Mouse (Mus musculus) thymus, postnatal 10 days (tissue): ENCODE results near the gene Map4k1.

Experiments
- DNase-seq, 2 experiments: peaks; one replicate each; pipeline ENCODE4 v3.0.0; 2021; ENCODE audit warnings: low spot score in 2 of 2

Map4k1 gene

GRCm38 (mm10) chr7:28981651-28982273, at the start of gene Map4k1, which contains the start of gene Eif3k:
Gene Map4k1 (plus strand): TSS chr7:28982050.
Gene Eif3k (minus strand): TSS chr7:28981864.
- peak; percentile 97 for DNase-seq

GRCm38 (mm10) chr7:28932421-28933041, 49.3 kb upstream of the Map4k1 start:
- DNase-seq, result no peak

- no peak for DNase-seq
Observed at GRCm38 (mm10) chr7:28933825-28934224, 48.0 kb upstream of the Map4k1 start.

DNA sequence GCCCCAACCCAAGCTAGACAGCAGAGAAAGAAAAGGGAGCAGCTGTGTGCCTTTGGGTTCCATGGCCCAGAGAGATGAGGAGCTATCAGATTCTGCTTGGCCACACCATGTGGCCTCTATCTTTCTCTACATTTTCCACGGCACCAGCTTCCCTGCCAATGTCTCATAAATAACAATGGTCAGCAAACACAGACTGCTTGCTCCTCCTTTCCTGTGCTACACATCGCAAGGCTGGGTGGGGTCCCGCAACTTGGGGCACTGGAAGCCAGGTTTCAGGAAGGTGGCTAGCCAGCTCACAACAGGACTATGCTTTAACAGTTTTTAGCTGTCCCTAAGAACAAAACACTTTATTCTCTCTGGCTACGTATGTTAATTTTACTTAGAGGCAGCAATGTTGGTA, 45.1 kb upstream of the Map4k1 start:
- DNase-seq, result no peak

DNA sequence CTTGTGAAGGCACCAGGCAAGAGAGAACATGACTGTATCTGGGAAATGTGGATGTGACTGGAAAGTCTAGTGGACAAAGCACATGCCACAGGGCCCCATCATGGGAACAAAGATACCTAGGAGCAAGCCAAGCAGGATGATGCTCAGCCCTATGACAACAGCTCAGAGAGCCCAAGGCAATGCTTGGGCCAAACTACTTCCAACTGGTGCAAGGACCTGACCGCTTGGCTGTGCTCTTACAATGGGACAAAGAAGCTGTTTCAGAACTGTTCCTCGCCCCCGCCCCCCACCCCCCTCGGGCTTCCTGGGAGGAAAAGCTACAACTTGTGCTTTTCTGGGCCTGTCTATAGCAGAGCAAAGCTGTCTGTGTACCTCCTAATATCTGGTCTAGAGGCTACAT, 43.2 kb upstream of the Map4k1 start:
- no peak for DNase-seq

DNA sequence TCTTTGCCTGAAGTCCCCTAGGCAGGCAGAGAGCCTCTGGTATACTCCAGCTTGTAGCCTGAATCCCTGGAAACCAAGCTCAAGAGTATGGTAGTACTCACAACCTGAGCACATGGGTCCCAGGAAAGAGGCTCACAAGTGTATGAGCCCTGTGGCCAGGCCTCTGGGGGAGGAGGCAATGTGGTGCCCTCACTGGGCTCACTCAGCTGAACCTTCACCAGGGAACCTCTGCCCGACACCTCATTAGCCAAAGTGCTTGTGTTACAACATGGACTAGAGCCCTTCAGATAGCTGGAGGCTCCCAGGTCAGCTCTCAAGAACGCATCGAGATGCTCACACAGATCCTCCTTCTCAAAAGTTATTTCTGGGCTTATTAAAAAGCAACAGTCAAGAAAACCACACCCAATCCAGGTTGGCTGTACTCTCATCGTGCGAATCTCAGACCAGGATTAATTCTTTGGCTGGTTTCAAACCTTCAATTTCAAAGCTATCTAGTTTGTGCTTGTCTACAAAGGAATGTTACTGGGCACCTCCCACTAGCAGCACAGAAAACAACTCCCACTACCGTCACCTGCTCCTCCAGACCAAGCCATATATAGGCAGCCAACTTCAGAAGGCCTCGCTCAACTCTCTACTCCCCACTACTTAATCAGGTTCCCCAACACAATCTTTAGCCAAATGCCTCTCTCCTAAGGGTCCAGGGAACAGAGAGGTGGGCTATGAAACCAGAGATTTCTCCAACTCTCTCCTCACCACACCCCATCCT, 42.2 kb upstream of the Map4k1 start:
- no peak for DNase-seq

- no peak for DNase-seq
Observed at GRCm38 (mm10) chr7:28941129-28941528, 40.7 kb upstream of the Map4k1 start.

DNA sequence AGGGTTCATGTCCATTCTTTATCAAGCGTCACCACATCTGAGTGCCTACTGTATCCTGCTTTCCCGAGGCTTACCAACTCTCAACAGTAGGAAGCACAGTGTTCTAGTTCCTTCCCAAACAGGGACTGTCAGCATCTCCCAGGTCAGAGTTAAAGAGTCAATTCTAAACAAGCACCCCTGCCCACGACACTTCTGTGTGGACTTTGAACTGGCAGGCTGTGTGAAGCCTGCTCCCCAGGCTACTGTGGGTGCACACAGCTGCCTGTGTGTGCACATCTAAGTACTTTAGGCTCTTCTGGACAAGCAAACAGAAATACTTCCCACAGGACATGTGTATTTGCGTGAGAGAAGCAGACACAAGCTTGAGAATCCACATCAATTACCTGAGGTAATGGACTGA, 40.3 kb upstream of the Map4k1 start:
- no peak for DNase-seq

DNA sequence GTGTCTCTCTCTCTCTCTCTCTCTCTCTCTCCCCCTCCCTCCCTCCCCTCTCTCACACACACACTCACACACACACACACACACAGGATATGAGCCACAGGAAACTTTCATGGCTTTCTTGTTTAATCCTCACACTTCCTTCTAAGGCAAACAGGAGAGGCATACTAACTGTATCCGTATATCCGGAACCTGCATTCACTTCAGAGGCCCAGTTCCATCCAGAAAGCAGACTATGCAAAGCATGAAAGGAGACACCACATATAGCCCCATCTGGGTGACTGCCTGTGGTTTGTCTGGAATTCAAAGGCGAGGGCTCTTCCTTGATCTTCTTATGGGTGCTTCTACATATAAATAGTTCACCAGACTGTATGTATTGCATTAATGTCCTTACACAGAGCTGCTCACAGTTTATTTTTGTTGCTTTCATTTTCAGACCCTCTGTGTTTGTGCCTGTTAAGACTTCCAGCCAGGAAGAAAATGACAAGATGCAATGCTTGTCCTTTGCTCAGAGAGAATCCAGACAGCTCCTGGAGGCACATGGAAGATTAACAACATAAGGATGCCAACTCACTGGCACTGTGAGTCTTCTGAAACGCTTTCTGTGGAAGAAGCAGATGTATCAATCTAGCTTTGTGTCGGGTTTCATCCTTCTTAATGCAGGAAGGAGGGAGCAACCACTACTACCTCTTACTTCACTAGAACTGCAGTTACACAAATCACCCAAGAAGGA, 38.2 kb upstream of the Map4k1 start:
- DNase-seq, result peak in 1 of 2 experiments; percentile 11

DNA sequence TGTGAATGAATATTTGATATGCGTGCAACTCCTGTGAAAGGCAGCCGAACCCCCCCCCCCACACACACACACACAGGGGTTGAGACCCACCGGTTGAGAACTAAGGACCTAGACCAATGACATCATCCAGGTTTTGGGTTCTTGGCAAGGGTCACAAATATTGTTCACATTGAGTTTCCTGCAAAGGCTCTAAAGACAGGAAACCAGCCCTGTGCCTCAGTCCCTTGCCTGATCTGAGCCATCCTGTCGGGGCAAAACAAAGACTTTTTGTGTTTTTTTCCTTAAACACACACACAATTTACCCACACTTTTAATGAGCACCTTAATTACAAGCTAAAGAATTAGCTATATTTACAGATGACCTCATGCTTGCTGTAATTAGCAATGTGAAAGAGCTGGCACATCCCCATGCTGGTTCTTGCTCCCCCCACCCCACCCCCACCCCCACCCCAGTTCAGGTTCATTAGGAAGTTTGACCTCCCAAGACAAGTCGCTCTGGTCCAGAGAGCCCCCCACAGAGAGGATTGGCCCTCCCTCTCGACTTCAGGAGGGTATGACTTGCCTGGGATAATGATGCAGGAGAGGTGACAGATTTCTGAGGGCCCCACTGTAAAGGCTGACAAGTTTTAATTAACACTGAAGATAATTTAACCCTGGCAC, 37.0 kb upstream of the Map4k1 start:
- no peak for DNase-seq

DNA sequence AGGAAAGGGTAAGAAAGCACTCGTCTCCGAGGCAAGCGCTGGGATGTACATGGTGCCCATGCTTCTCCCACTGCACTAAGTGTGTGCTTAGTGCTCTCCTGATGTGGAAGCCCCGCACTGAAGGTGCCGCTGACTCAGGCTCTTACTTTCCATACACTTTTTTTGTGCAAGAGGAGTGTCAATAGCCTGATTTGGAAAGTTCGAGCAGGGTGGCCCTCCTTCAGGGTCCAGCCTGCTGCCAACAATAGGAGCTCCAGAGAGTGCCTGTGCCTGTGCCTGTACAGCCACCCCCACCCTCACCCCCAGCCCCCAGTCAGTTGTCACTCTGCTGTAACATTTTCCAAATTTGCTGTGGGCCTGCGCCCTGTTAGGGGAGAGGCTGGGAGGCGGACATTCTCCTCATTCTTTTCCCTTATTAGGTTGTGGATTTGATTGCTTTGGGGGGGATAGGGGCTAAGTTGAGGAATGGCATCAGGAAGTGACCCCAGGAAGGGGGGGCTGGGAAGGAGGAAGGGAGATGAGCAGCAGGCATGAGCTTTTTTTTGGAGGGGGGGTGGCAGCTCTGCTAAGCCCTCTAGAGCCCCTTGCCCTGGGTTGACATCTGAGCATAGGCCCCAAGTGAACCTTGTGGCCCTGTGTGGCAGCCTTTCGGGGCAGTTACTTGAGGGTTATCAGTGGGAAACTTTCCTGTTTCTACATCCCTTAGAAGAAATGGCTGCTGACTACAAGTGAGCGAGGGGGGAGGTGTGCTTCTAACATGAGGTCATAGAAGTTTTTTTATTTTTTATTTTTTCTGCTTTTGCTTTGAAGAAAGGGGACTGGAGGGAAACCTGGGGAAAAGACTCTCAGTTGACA, 36.2 kb upstream of the Map4k1 start:
- no peak for DNase-seq

GRCm38 (mm10) chr7:28946271-28946610, 35.6 kb upstream of the Map4k1 start:
- DNase-seq, result no peak

GRCm38 (mm10) chr7:28948746-28949145, 33.1 kb upstream of the Map4k1 start:
- DNase-seq, result no peak

DNA sequence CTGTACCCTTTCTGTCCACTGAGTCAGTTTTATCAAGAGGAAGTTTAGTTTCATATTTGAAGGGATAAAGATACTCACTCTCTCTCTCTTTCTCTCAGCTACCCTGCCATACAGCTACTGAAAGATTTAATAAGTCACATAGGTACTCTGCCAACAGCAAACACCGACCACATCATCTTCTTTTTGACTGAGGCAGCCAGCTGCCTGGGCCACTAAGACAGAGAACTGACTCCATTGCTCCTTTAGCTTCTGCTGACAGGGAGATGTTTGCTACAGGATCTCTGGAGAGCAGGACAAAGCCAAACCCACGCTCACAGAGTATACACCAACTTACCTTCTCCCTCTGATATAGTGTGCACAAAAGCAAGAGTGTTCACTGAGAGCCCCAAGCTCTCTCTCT, 32.6 kb upstream of the Map4k1 start:
- DNase-seq, result no peak

DNA sequence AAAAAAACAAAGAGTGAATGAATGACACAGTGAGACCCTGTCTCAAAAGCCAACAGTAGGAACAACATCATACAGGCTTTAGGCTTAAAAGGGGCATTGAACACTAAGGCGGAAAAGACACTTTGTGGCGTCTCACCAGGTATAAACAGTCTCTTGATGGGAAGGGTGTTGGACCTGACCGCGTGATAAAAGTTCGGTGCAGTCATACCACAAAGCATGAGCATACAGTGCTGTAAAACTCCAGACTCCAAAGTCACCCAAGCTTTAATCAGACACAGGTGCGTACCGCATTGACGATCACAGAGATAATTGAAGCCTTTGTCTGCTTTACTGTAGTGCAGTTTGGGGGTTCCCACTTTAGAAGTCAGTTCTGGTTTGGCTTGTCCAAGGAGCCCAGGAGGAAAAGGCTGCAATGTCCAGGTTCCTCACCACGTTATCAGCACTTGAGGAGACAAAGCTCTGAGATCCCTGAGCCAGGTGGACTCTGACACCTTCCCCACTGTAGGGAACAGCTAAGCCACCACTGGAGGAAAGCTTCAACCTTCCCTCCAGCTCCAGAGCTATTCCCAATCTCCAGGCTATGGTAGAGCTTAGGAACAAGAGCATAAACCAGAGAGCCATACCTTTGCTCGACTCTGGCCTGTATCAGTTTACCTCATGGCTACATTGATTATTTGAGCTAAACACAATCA, 31.4 kb upstream of the Map4k1 start:
- DNase-seq, result no peak

DNA sequence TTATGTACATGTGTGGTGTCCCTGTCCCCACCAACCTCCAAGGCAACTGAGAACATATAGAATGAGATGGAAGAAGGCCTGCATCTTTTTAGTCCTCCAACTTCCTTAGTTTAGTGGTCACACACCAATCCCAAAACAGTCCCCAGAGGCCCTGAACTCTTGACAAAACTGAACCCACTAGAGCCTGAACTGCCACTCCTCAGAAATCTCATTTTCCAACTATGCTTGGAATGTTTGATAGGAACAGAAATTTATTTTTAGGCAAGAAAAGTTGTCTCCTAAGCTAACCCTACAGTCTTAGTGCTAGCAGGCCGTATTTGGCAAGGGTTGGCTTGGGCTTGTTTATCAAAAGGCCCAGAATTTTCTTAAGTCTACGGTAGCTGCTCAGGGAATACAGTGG, 30.1 kb upstream of the Map4k1 start:
- DNase-seq, result no peak

DNA sequence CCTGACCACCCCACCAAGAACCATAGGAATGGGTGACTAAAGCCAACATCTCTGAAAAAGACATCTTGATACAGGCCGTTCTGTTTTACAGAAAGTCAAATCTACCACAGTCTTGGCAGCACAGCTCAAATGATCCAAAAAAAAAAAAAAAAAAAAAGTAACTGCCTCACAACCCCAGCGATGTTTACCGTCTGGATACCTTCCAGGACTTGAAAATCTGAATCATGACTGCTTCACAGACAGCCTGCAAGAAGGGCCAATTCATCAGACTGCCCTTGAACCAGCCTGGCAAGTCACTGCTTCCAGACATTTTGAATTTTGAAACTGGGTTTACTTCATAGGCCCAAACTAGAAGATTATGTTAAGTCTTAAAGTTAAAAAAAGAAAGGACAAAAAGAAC, 29.1 kb upstream of the Map4k1 start:
- DNase-seq, result no peak

- no peak for DNase-seq
Observed at GRCm38 (mm10) chr7:28953476-28954376, 28.1 kb upstream of the Map4k1 start.

DNA sequence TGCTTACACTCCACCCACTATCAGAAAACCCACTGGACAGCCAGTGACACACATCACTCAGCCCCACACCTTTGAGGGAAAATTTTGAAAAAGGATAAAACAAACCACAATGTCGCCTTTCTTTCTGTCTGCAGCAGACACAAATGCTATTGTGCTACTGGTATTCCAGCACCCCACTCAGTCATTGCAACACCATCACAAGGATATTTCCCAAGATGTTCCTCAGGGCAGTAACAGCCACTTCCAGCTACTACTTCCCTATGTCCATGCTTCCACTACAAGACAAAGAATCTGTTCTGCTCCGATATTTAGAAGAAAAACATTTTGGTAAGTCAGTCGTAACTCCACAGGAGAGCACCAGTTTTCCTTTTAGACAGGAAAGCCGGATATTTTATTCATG, 27.1 kb upstream of the Map4k1 start:
- no peak for DNase-seq
